Mouse (Mus musculus) heart, adult 2 months (tissue): ENCODE data around the gene Tmem63b.

Experiments used
- CTCF ChIP-seq: fragments of 200-600 bp; IDR thresholded peaks from 2 replicates; pipeline ENCODE4 v1.8.1; 2022; ENCODE audit warnings: antibody characterized with exemption, mild to moderate bottlenecking, moderate library complexity
- EP300 ChIP-seq: fragments of 200-500 bp; IDR thresholded peaks from 2 replicates; pipeline ENCODE4 v1.6.1; 2011; ENCODE audit warnings: low read depth, low read length, control low read depth; ENCODE audit not compliant: insufficient read depth
- POLR2A ChIP-seq: fragments of 200-500 bp; IDR thresholded peaks from 2 replicates; pipeline ENCODE4 v1.6.1; 2011; ENCODE audit warnings: mild to moderate bottlenecking, low read depth, low read length, control low read depth; ENCODE audit not compliant: insufficient read depth

DNA sequence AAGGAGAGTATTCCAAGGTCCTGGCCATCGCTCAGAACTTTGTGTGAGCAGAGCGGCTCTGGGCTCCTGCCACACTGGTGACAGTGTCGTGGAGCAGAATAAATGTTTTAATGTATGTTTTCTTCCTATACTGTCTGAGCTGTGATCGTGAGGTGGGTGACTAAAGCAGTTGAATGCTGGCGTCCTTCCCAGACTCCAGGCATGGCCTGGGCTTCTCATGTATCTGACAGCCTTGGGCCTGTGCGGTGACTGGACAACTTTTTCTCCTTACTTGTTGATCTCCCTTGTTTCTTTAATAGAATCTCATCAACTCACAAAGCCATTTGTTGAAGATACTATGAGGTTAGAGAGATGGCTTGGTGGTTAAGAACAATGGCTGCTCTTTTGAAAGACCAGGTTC, 11.7 kb upstream of the Tmem63b start:
- TF ChIP-seq CTCF (no peak), POLR2A (no peak), EP300 (no peak)
